Mouse (Mus musculus): ENCODE data around the gene Nubpl. TPM values are rescaled to one million over a fixed set of nuclear protein-coding genes. Genes with fewer than 3 reads are reported as not detected.
"Not testable (repeated sequence)": the region's sequence is repeated elsewhere in the genome, so short reads cannot be mapped to it uniquely, and the experiment has no call there.

Nubpl gene
- polyA plus RNA-seq, 1 experiment from 2014 or later, result 9.9 TPM

DNA sequence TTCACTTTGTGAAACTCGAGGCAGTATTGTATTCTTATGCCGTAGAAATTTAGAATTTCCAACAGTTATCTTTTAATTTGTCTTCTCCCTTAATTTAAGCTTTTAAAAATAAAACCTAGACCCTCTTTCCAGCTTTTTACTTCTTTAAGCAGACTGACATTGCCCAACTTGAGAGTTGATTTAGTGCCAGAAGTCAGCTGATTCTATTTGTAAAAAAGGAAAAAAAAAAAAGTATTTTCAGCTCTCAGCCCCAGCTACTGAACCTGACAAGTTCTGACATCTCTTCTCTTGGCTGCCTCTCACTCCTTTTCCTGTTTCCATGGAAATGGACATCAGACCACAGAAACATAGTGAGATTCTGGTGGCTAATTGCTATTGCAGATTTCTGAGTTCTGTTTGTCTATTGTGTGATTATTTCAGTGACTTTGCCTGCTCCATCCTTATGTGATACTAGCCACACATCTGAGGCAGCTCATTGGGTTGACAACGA, 111.6 kb downstream of the Nubpl start:
- ATAC-seq (ENCODE audit: low read depth) (no peak), DNase-seq (ENCODE audit: low spot score) (peak; percentile 16)
- Histone ChIP-seq H3K9ac (ENCODE audit: low read depth, low read length) (no peak overlapping the region), H3K4me2 (ENCODE audit: low read depth, low read length) (no peak overlapping the region), H3K27ac (replicated peaks; ENCODE audit: low read depth, low read length) (no peak overlapping the region), H3K4me3 (ENCODE audit: low read depth, low read length) (no peak overlapping the region), H3K4me1 (ENCODE audit: control insufficient read depth, insufficient read depth, low read length) (no peaks in the 10 kb centered on the region), H3K36me3 (ENCODE audit: control insufficient read depth, insufficient read depth, low read length) (no peaks in the 10 kb centered on the region), H3K9me3 (ENCODE audit: control insufficient read depth, low read length) (no peaks in the 10 kb centered on the region), H3K27me3 (replicated peaks; ENCODE audit: control insufficient read depth, insufficient read depth, low read length) (no peaks in the 10 kb centered on the region)
- WGBS, result 78% methylated on average over 3 of the region's 3 CpGs

DNA sequence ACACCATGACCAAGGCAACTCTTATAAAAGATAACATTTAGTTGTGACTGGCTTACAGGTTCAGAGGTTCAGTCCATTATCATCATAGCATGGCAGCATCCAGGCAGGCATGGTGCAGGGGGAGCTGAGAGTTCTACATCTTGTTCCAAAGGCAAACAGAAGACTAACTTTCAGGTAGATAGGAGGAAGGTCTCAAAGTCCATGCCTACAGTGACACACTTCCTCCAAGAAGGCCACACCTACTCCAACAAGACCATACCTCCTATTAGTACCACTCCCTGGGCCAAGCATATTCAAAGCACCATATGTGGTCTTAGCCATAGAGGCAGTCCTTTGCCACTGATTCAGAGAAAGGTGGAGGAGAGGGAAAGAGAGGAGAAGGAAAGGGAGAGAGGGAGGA, 113.6 kb downstream of the Nubpl start:
- ATAC-seq (ENCODE audit: low read depth) (no peak), DNase-seq (ENCODE audit: low spot score) (no peak)
- Histone ChIP-seq H3K27ac (replicated peaks; ENCODE audit: low read depth, low read length) (no peak overlapping the region), H3K4me3 (ENCODE audit: low read depth, low read length) (no peak overlapping the region), H3K36me3 (ENCODE audit: control insufficient read depth, insufficient read depth, low read length) (no peaks in the 10 kb centered on the region), H3K27me3 (replicated peaks; ENCODE audit: control insufficient read depth, insufficient read depth, low read length) (no peaks in the 10 kb centered on the region), H3K4me2 (ENCODE audit: low read depth, low read length) (no peak overlapping the region), H3K9ac (ENCODE audit: low read depth, low read length) (no peak overlapping the region), H3K4me1 (ENCODE audit: control insufficient read depth, insufficient read depth, low read length) (no peaks in the 10 kb centered on the region), H3K9me3 (ENCODE audit: control insufficient read depth, low read length) (no peaks in the 10 kb centered on the region)

DNA sequence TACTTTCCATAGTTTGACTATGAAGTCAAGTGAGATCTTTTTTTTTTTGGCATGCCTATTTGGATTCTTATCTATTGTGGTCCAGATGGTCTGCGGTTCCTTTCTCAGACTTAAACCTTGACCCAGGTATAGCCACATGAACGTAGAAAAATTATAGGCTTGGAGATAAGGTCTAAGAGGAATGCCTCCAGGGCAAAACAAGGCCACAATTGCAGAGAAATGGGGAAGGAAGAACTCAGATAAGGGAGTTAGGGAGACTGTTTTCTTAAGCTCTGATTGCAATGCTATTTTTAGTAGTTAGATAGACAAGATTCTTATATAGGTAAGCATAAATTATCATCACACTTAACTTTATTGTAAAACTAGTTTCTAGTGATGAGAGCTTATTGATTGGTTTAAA, 117.3 kb downstream of the Nubpl start:
- no peaks in the 10 kb centered on the region for H3K27me3 ChIP-seq (replicated peaks; ENCODE audit: control insufficient read depth, insufficient read depth, low read length)
- H3K9ac ChIP-seq (ENCODE audit: low read depth, low read length), result no peak overlapping the region
- no peak for DNase-seq (ENCODE audit: low spot score)
- H3K9me3 ChIP-seq (ENCODE audit: control insufficient read depth, low read length), result no peaks in the 10 kb centered on the region
- H3K4me1 ChIP-seq (ENCODE audit: control insufficient read depth, insufficient read depth, low read length), result no peaks in the 10 kb centered on the region
- no peak for ATAC-seq (ENCODE audit: low read depth)
- H3K4me3 ChIP-seq (ENCODE audit: low read depth, low read length), result no peak overlapping the region
- WGBS, result 67% methylated on average over 2 of the region's 2 CpGs
- H3K36me3 ChIP-seq (ENCODE audit: control insufficient read depth, insufficient read depth, low read length), result no peaks in the 10 kb centered on the region
- no peak overlapping the region for H3K27ac ChIP-seq (replicated peaks; ENCODE audit: low read depth, low read length)
- H3K4me2 ChIP-seq (ENCODE audit: low read depth, low read length), result no peak overlapping the region

DNA sequence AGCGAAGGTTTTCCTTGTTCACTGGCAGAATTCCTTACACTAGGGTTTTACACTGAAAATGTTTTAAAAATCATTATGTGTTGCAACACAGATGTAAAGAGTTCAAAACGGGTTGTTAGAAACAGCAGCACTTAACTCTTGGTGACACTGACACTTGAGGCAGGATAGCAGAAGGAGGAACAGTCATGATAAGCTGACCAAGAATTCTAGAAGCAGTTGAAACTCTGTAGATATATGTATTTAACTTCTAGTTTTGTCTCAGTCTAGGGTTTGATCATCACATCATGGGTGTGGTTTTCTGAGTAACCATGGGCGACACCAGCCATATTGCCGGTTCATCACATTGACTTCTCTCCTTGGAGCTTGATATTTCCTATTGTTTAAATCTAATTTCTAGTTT, 127.4 kb downstream of the Nubpl start:
- 79% methylated on average over 4 of the region's 4 CpGs for WGBS
- Histone ChIP-seq H3K4me1 (ENCODE audit: control insufficient read depth, insufficient read depth, low read length) (no peaks in the 10 kb centered on the region), H3K4me3 (ENCODE audit: low read depth, low read length) (no peak overlapping the region), H3K36me3 (ENCODE audit: control insufficient read depth, insufficient read depth, low read length) (no peaks in the 10 kb centered on the region), H3K4me2 (ENCODE audit: low read depth, low read length) (no peak overlapping the region), H3K27me3 (replicated peaks; ENCODE audit: control insufficient read depth, insufficient read depth, low read length) (no peaks in the 10 kb centered on the region), H3K27ac (replicated peaks; ENCODE audit: low read depth, low read length) (no peak overlapping the region), H3K9ac (ENCODE audit: low read depth, low read length) (no peak overlapping the region), H3K9me3 (ENCODE audit: control insufficient read depth, low read length) (no peaks in the 10 kb centered on the region)
- no peak for ATAC-seq (ENCODE audit: low read depth)
- no peak for DNase-seq (ENCODE audit: low spot score)

DNA sequence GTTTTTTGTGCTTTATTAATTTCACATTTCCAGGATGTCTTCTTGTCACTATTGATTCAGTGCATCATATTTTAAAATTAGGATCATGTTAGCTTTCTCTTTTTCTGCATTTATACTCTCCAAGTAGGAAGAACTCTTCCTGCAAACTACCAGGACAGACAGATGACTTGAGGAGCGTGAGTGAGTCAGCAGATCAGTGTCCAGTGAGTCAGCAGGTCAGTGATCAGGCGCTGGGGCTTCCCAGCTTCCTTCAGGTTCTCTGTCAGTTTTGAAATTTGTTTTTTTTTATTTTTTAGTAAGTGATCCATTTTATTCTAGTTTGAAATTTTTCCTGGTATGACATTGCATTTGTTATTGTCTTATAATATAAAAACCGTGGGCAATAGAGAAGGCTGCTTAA, 131.2 kb downstream of the Nubpl start:
- no peaks in the 10 kb centered on the region for H3K4me1 ChIP-seq (ENCODE audit: control insufficient read depth, insufficient read depth, low read length)
- no peak overlapping the region for H3K9ac ChIP-seq (ENCODE audit: low read depth, low read length)
- ATAC-seq (ENCODE audit: low read depth), result no peak
- no peaks in the 10 kb centered on the region for H3K27me3 ChIP-seq (replicated peaks; ENCODE audit: control insufficient read depth, insufficient read depth, low read length)
- no peak overlapping the region for H3K27ac ChIP-seq (replicated peaks; ENCODE audit: low read depth, low read length)
- no peak for DNase-seq (ENCODE audit: low spot score)
- no peaks in the 10 kb centered on the region for H3K9me3 ChIP-seq (ENCODE audit: control insufficient read depth, low read length)
- WGBS, result 87% methylated on average over 3 of the region's 3 CpGs
- H3K36me3 ChIP-seq (ENCODE audit: control insufficient read depth, insufficient read depth, low read length), result no peaks in the 10 kb centered on the region
- no peak overlapping the region for H3K4me3 ChIP-seq (ENCODE audit: low read depth, low read length)
- no peak overlapping the region for H3K4me2 ChIP-seq (ENCODE audit: low read depth, low read length)

DNA sequence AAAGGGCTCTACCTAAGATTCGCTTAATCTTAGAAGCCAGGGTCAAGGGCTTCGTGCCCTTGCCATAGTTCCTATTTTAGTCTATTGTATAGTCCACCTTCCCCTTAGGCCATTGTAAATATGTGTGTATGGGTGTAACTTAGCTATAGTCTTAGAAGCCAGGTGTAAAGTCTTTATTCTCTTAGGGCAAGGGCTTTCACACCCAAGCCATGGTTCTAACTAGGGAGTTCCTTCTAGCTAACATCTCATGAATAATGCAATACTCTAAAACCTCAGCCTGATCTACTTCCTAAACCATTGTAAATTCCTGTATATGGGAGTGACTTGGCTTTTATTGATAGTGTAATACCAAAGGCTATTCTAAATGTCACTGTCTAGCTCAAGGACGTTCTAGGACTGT, 134.4 kb downstream of the Nubpl start:
- not testable (repeated sequence) for H3K4me1 ChIP-seq (ENCODE audit: control insufficient read depth, insufficient read depth, low read length); H3K36me3 ChIP-seq (ENCODE audit: control insufficient read depth, insufficient read depth, low read length); H3K9ac ChIP-seq (ENCODE audit: low read depth, low read length); H3K27ac ChIP-seq (replicated peaks; ENCODE audit: low read depth, low read length); ATAC-seq (ENCODE audit: low read depth); H3K9me3 ChIP-seq (ENCODE audit: control insufficient read depth, low read length); H3K4me2 ChIP-seq (ENCODE audit: low read depth, low read length); H3K4me3 ChIP-seq (ENCODE audit: low read depth, low read length); DNase-seq (ENCODE audit: low spot score); H3K27me3 ChIP-seq (replicated peaks; ENCODE audit: control insufficient read depth, insufficient read depth, low read length)
- 80% methylated on average over 1 of the region's 3 CpGs for WGBS

DNA sequence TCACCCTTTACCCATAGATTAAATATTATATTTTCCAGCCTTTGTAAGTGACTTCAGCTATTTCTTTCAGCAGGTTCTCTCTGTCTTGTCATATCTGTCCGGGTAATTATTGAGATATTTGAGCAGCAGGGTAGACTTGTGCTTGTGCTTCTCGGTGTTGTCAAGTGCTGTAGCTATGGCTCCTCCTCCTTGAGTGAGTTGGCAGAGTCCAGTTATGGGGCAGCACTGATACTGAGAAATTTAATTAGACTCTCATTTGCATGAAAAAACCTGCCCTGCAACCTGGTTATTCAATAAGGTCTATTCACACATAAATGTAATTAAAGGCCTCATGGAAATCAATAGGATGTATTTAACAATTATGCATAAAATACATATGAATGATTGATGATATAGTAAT, 145.2 kb downstream of the Nubpl start:
- Histone ChIP-seq H3K4me1 (ENCODE audit: control insufficient read depth, insufficient read depth, low read length) (no peaks in the 10 kb centered on the region), H3K36me3 (ENCODE audit: control insufficient read depth, insufficient read depth, low read length) (no peaks in the 10 kb centered on the region), H3K4me3 (ENCODE audit: low read depth, low read length) (no peak overlapping the region), H3K4me2 (ENCODE audit: low read depth, low read length) (no peak overlapping the region), H3K9ac (ENCODE audit: low read depth, low read length) (no peak overlapping the region), H3K27ac (replicated peaks; ENCODE audit: low read depth, low read length) (no peak overlapping the region), H3K27me3 (replicated peaks; ENCODE audit: control insufficient read depth, insufficient read depth, low read length) (no peaks in the 10 kb centered on the region), H3K9me3 (ENCODE audit: control insufficient read depth, low read length) (no peaks in the 10 kb centered on the region)
- WGBS, result 83% methylated on average over 2 of the region's 2 CpGs
- DNase-seq (ENCODE audit: low spot score) (no peak), ATAC-seq (ENCODE audit: low read depth) (no peak)

DNA sequence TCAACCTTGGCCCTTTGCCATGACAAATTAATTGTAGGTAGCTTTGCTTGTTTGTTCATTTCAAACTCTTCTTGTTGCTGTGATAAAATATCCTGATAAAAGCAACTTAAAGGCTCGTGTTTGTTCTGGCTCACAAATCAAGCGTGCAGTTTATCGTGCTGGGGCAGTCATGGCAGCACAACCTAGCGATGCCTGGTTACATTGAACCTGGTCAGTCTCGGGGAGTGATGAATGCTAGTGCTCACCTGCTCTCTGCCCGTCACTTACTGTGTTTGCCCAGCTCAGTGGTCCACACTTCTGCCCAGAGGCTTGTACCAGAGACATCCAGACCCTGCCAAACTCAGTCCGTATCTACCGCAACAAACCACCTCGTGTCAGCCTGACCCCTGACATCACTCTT, 149.9 kb downstream of the Nubpl start:
- no peak overlapping the region for H3K4me2 ChIP-seq (ENCODE audit: low read depth, low read length)
- DNase-seq (ENCODE audit: low spot score) (peak; percentile 7), ATAC-seq (ENCODE audit: low read depth) (no peak)
- H3K36me3 ChIP-seq (ENCODE audit: control insufficient read depth, insufficient read depth, low read length), result no peaks in the 10 kb centered on the region
- 78% methylated on average over 9 of the region's 9 CpGs for WGBS
- H3K27ac ChIP-seq (replicated peaks; ENCODE audit: low read depth, low read length), result no peak overlapping the region
- H3K4me3 ChIP-seq (ENCODE audit: low read depth, low read length), result no peak overlapping the region
- H3K9me3 ChIP-seq (ENCODE audit: control insufficient read depth, low read length), result no peaks in the 10 kb centered on the region
- no peak overlapping the region for H3K9ac ChIP-seq (ENCODE audit: low read depth, low read length)
- H3K27me3 ChIP-seq (replicated peaks; ENCODE audit: control insufficient read depth, insufficient read depth, low read length), result no peaks in the 10 kb centered on the region
- no peaks in the 10 kb centered on the region for H3K4me1 ChIP-seq (ENCODE audit: control insufficient read depth, insufficient read depth, low read length)

DNA sequence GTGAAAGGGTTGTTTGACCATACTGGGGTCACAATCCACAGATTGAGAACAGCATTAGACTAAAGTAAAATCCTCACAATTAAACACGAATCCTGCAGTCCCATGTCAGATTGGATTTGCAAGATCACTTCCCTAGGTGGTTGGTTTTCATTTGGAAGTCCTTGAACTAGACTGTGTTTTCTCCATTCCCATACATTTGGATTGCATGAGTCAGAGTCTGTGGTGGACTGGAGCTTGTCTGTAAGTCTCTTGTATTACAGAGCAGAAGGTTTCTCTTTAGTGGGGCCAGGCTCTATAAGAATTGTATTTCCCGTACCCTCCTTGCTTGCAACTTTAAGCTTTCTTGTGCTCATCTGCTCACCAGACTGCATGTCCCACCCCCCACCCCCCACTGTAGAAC, 151.0 kb downstream of the Nubpl start:
- 80% methylated on average over 2 of the region's 2 CpGs for WGBS
- DNase-seq (ENCODE audit: low spot score) (no peak), ATAC-seq (ENCODE audit: low read depth) (no peak)

More for the DNA sequence above, 151.0 kb downstream of the Nubpl start:
- Histone ChIP-seq H3K27ac (replicated peaks; ENCODE audit: low read depth, low read length) (no peak overlapping the region), H3K27me3 (replicated peaks; ENCODE audit: control insufficient read depth, insufficient read depth, low read length) (no peaks in the 10 kb centered on the region), H3K9me3 (ENCODE audit: control insufficient read depth, low read length) (no peaks in the 10 kb centered on the region), H3K4me3 (ENCODE audit: low read depth, low read length) (no peak overlapping the region), H3K9ac (ENCODE audit: low read depth, low read length) (no peak overlapping the region), H3K36me3 (ENCODE audit: control insufficient read depth, insufficient read depth, low read length) (no peaks in the 10 kb centered on the region), H3K4me2 (ENCODE audit: low read depth, low read length) (no peak overlapping the region), H3K4me1 (ENCODE audit: control insufficient read depth, insufficient read depth, low read length) (no peaks in the 10 kb centered on the region)

Measured in embryonic facial prominence, embryonic 14.5 days (tissue).